Mouse (Mus musculus): ENCODE data around the gene Nup43.

GRCm38 (mm10) chr10:7664027-7664526 is 3.2 kb upstream of the Nup43 start:
- TF ChIP-seq E2F4 (IDR thresholded peaks at IDR 0.05; ENCODE audit: insufficient replicate concordance, low read depth, low read length): no peak
- no peak for TF ChIP-seq JUN (IDR thresholded peaks at IDR 0.05; ENCODE audit: insufficient read depth, low read depth, low read length)
- TF ChIP-seq MAX (IDR thresholded peaks at IDR 0.05; ENCODE audit: low read length): no peak
- TF ChIP-seq CHD2 (IDR thresholded peaks at IDR 0.05; ENCODE audit: low read length): no peak
- TF ChIP-seq MXI1 (IDR thresholded peaks at IDR 0.05; ENCODE audit: low read depth, low read length): no peak
- TF ChIP-seq MAZ (IDR thresholded peaks at IDR 0.05; ENCODE audit: low read depth, low read length): no peak
- no peak for TF ChIP-seq GABPA (IDR thresholded peaks at IDR 0.05; ENCODE audit: insufficient replicate concordance, low read depth, low read length)
- TF ChIP-seq POLR2A (IDR thresholded peaks at IDR 0.05; ENCODE audit: low read depth, low read length): no peak
- TF ChIP-seq CHD1 (IDR thresholded peaks at IDR 0.05; ENCODE audit: low read depth, low read length): peak; percentile 51; the same call in 1 of the 2 replicates
- TF ChIP-seq RAD21 (IDR thresholded peaks at IDR 0.05; ENCODE audit: low read depth, low read length): no peak
